Mouse (Mus musculus): ENCODE measurements around the gene Slc12a8. TPM values are rescaled to one million over a fixed set of nuclear protein-coding genes. Genes with fewer than 3 reads are reported as not detected.

Slc12a8 gene
- polyA plus RNA-seq, 1 experiment from 2014 or later: 1.8 TPM

DNA sequence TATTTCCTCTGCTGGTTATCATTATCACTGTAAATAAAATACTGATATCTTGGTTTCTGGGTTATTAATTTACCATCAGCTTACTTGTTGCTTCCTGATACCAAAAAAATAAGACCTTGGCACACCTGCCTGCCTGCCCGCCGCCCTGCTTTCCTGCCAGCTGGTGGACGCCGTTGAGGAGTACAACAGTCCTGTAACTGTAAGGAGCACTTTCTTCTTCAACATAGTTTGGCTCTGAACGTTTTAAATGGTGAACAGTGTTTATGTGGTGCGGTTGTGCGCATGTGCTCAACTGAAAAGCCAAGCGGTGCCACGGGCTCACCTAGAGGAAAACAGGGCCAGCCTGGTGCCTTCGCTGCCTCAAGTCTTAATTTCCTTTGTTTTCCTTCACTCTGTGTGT lies 6.4 kb downstream of the Slc12a8 start:
- no peaks in the 10 kb centered on the region for H3K36me3 ChIP-seq (ENCODE audit: control insufficient read depth, insufficient read depth, low read length)
- H3K27me3 ChIP-seq (ENCODE audit: control insufficient read depth, insufficient read depth, low read length): no peaks in the 10 kb centered on the region
- 68% methylated on average over 10 of the region's 10 CpGs for WGBS
- peaks cover under 1% of the 10 kb centered on the region; the same call in 1 of the 2 replicates for H3K4me1 ChIP-seq (ENCODE audit: control insufficient read depth, insufficient read depth, low read length)
- peaks cover 4% of the 10 kb centered on the region; the same call in 1 of the 2 replicates for H3K9me3 ChIP-seq (ENCODE audit: control insufficient read depth, low read depth, low read length)
- no peak for ATAC-seq (ENCODE audit: insufficient number of reproducible peaks, insufficient read depth, low FRiP score, low read depth)
- no peak overlapping the region for H3K4me3 ChIP-seq (ENCODE audit: low read depth, low read length)
- H3K4me2 ChIP-seq (replicated peaks; ENCODE audit: low read depth, low read length): no peak overlapping the region
- no peak overlapping the region for H3K9ac ChIP-seq (replicated peaks; ENCODE audit: low read depth, low read length)
- no peak overlapping the region for H3K27ac ChIP-seq (ENCODE audit: low read length)

- H3K9ac ChIP-seq (replicated peaks; ENCODE audit: low read depth, low read length): no peak overlapping the region
- H3K9me3 ChIP-seq (ENCODE audit: control insufficient read depth, low read depth, low read length): peaks cover 4% of the 10 kb centered on the region; the same call in 1 of the 2 replicates
- ATAC-seq (ENCODE audit: insufficient number of reproducible peaks, insufficient read depth, low FRiP score, low read depth): no peak
- no peak overlapping the region for H3K4me3 ChIP-seq (ENCODE audit: low read depth, low read length)
- H3K4me2 ChIP-seq (replicated peaks; ENCODE audit: low read depth, low read length): no peak overlapping the region
- 45% methylated on average over 11 of the region's 11 CpGs for WGBS
- no peaks in the 10 kb centered on the region for H3K36me3 ChIP-seq (ENCODE audit: control insufficient read depth, insufficient read depth, low read length)
- peak overlapping the region; percentile 72; the same call in 1 of the 2 replicates for H3K27ac ChIP-seq (ENCODE audit: low read length)
- H3K4me1 ChIP-seq (ENCODE audit: control insufficient read depth, insufficient read depth, low read length): no peaks in the 10 kb centered on the region
- H3K27me3 ChIP-seq (ENCODE audit: control insufficient read depth, insufficient read depth, low read length): no peaks in the 10 kb centered on the region
Measured at GRCm38 (mm10) chr16:33529502-33530454, 12.7 kb downstream of the Slc12a8 start.

DNA sequence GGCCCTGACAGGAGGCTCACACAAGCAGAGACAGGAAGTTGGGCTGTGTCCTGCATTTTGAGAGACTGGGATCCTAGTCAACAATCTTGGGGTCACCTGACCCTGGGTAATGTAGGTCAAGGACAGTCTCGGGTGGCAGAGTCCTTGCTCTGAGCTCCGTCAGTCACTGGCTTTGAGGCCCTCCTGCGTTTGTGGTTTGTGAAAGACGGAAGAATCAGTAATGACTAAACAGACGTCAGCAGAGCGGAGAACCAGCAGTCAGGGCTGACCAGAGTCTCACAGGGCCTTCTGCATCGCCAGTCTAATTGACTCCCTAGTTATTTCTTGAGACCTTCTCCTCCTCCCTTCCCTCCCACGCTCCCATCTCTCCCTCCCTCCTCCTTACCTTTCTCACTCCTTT lies 14.1 kb downstream of the Slc12a8 start:
- Histone ChIP-seq H3K27me3 (ENCODE audit: control insufficient read depth, insufficient read depth, low read length) (no peaks in the 10 kb centered on the region), H3K36me3 (ENCODE audit: control insufficient read depth, insufficient read depth, low read length) (no peaks in the 10 kb centered on the region), H3K4me1 (ENCODE audit: control insufficient read depth, insufficient read depth, low read length) (no peaks in the 10 kb centered on the region), H3K9me3 (ENCODE audit: control insufficient read depth, low read depth, low read length) (peaks cover 4% of the 10 kb centered on the region; the same call in 1 of the 2 replicates), H3K27ac (ENCODE audit: low read length) (no peak overlapping the region), H3K9ac (replicated peaks; ENCODE audit: low read depth, low read length) (no peak overlapping the region), H3K4me2 (replicated peaks; ENCODE audit: low read depth, low read length) (no peak overlapping the region), H3K4me3 (ENCODE audit: low read depth, low read length) (no peak overlapping the region)
- WGBS: 65% methylated on average over 8 of the region's 8 CpGs
- no peak for ATAC-seq (ENCODE audit: insufficient number of reproducible peaks, insufficient read depth, low FRiP score, low read depth)

- H3K27me3 ChIP-seq (ENCODE audit: control insufficient read depth, insufficient read depth, low read length): no peaks in the 10 kb centered on the region
- H3K4me2 ChIP-seq (replicated peaks; ENCODE audit: low read depth, low read length): no peak overlapping the region
- WGBS: 77% methylated on average over 8 of the region's 8 CpGs
- H3K9me3 ChIP-seq (ENCODE audit: control insufficient read depth, low read depth, low read length): no peaks in the 10 kb centered on the region
- no peak overlapping the region for H3K4me3 ChIP-seq (ENCODE audit: low read depth, low read length)
- no peaks in the 10 kb centered on the region for H3K36me3 ChIP-seq (ENCODE audit: control insufficient read depth, insufficient read depth, low read length)
- no peak overlapping the region for H3K9ac ChIP-seq (replicated peaks; ENCODE audit: low read depth, low read length)
- no peak overlapping the region for H3K27ac ChIP-seq (ENCODE audit: low read length)
- no peaks in the 10 kb centered on the region; the same call in 1 of the 2 replicates for H3K4me1 ChIP-seq (ENCODE audit: control insufficient read depth, insufficient read depth, low read length)
- ATAC-seq (ENCODE audit: insufficient number of reproducible peaks, insufficient read depth, low FRiP score, low read depth): no peak
Measured at GRCm38 (mm10) chr16:33536456-33536855, 19.3 kb downstream of the Slc12a8 start.

DNA sequence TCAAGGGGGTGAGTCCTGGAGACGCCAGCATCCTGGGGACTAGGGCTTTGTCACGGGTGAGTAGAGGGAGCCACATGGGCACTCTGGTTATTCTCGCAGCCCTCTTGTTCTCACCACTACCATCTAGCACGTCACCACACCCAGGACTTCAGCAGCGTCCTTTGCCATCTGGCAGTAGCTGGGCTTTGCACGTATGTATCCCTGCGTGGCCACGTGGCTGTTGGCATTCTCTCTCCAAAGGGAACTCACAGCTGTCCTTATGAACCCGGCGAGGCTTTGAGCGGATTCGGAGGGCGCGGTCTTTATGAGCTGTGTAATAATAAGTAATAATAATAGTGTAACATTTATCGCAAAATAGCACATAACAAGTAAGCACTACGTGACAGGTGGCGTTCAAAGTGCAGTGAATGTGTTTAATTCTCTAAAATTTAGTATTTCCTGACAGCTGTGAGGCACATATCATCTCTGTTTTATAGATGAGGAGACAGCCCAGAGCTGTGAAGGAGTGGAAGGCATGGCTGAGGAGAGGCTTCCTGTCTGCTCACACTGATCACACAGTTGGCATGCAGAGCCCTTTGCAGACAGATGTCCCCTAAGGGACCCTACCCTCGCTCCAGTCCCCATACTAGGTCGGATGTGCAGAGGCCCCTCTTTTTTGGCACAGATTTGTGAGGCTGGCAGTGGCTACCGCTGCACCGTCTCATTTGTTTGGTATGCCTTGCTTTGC lies 20.5 kb downstream of the Slc12a8 start:
- Histone ChIP-seq H3K9me3 (ENCODE audit: control insufficient read depth, low read depth, low read length) (no peaks in the 10 kb centered on the region), H3K36me3 (ENCODE audit: control insufficient read depth, insufficient read depth, low read length) (no peaks in the 10 kb centered on the region), H3K4me2 (replicated peaks; ENCODE audit: low read depth, low read length) (no peak overlapping the region), H3K4me3 (ENCODE audit: low read depth, low read length) (no peak overlapping the region), H3K27ac (ENCODE audit: low read length) (no peak overlapping the region), H3K9ac (replicated peaks; ENCODE audit: low read depth, low read length) (no peak overlapping the region), H3K27me3 (ENCODE audit: control insufficient read depth, insufficient read depth, low read length) (no peaks in the 10 kb centered on the region), H3K4me1 (ENCODE audit: control insufficient read depth, insufficient read depth, low read length) (no peaks in the 10 kb centered on the region; the same call in 1 of the 2 replicates)
- ATAC-seq (ENCODE audit: insufficient number of reproducible peaks, insufficient read depth, low FRiP score, low read depth): no peak
- 65% methylated on average over 21 of the region's 21 CpGs for whole genome bisulfite sequencing

GRCm38 (mm10) chr16:33544346-33544745 lies 27.2 kb downstream of the Slc12a8 start:
- no peak overlapping the region for H3K9ac ChIP-seq (replicated peaks; ENCODE audit: low read depth, low read length)
- no peak overlapping the region for H3K27ac ChIP-seq (ENCODE audit: low read length)
- H3K4me3 ChIP-seq (ENCODE audit: low read depth, low read length): no peak overlapping the region
- H3K4me2 ChIP-seq (replicated peaks; ENCODE audit: low read depth, low read length): no peak overlapping the region
- H3K9me3 ChIP-seq (ENCODE audit: control insufficient read depth, low read depth, low read length): no peaks in the 10 kb centered on the region
- no peak for ATAC-seq (ENCODE audit: insufficient number of reproducible peaks, insufficient read depth, low FRiP score, low read depth)
- 92% methylated on average over 2 of the region's 2 CpGs for WGBS
- H3K4me1 ChIP-seq (ENCODE audit: control insufficient read depth, insufficient read depth, low read length): no peaks in the 10 kb centered on the region
- no peaks in the 10 kb centered on the region for H3K27me3 ChIP-seq (ENCODE audit: control insufficient read depth, insufficient read depth, low read length)
- H3K36me3 ChIP-seq (ENCODE audit: control insufficient read depth, insufficient read depth, low read length): no peaks in the 10 kb centered on the region

DNA sequence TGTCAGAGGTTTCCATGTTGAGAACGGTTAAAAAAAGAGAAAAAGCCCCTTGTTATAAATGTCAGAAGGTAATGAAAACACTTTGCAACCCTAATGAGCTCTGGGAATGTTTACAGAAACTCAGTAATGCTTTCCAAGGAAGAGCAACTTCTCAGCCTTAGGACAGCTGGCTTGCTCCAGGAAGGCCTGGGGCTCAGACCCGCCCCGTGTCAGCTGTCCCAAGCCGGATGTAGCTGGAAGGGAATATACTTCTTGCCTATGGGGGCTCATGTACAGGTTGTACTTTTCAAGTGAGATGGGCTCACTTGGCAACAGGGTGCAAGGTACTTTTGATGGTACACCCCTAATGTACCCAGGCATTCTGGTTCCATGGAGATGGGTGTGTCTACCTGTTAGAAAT lies 28.4 kb downstream of the Slc12a8 start:
- H3K9ac ChIP-seq (replicated peaks; ENCODE audit: low read depth, low read length): no peak overlapping the region
- H3K9me3 ChIP-seq (ENCODE audit: control insufficient read depth, low read depth, low read length): no peaks in the 10 kb centered on the region
- no peaks in the 10 kb centered on the region for H3K27me3 ChIP-seq (ENCODE audit: control insufficient read depth, insufficient read depth, low read length)
- no peak overlapping the region for H3K4me3 ChIP-seq (ENCODE audit: low read depth, low read length)
- no peak overlapping the region for H3K4me2 ChIP-seq (replicated peaks; ENCODE audit: low read depth, low read length)
- H3K27ac ChIP-seq (ENCODE audit: low read length): no peak overlapping the region
- H3K4me1 ChIP-seq (ENCODE audit: control insufficient read depth, insufficient read depth, low read length): no peaks in the 10 kb centered on the region
- 59% methylated on average over 4 of the region's 4 CpGs for WGBS
- H3K36me3 ChIP-seq (ENCODE audit: control insufficient read depth, insufficient read depth, low read length): no peaks in the 10 kb centered on the region
- ATAC-seq (ENCODE audit: insufficient number of reproducible peaks, insufficient read depth, low FRiP score, low read depth): no peak

- no peak for ATAC-seq (ENCODE audit: insufficient number of reproducible peaks, insufficient read depth, low FRiP score, low read depth)
- Histone ChIP-seq H3K9ac (replicated peaks; ENCODE audit: low read depth, low read length) (no peak overlapping the region), H3K4me3 (ENCODE audit: low read depth, low read length) (no peak overlapping the region), H3K4me2 (replicated peaks; ENCODE audit: low read depth, low read length) (no peak overlapping the region), H3K36me3 (ENCODE audit: control insufficient read depth, insufficient read depth, low read length) (no peaks in the 10 kb centered on the region), H3K27ac (ENCODE audit: low read length) (no peak overlapping the region), H3K9me3 (ENCODE audit: control insufficient read depth, low read depth, low read length) (no peaks in the 10 kb centered on the region), H3K27me3 (ENCODE audit: control insufficient read depth, insufficient read depth, low read length) (no peaks in the 10 kb centered on the region), H3K4me1 (ENCODE audit: control insufficient read depth, insufficient read depth, low read length) (no peaks in the 10 kb centered on the region)
- 68% methylated on average over 9 of the region's 9 CpGs for WGBS
Measured at GRCm38 (mm10) chr16:33553689-33554342, 36.7 kb downstream of the Slc12a8 start.

Measured in stomach, embryonic 14.5 days (tissue).